Mouse (Mus musculus) kidney, adult 2 months (tissue): ENCODE measurements around the gene Mrtfb.

Experiments used
- CTCF ChIP-seq: fragments of 200-500 bp; conservative IDR thresholded peaks from 2 replicates; pipeline ENCODE4 v1.5.1; 2011; ENCODE audit warnings: low read depth, mild to moderate bottlenecking, control low read depth, low read length, moderate library complexity, mixed read lengths; ENCODE audit not compliant: insufficient read depth, insufficient read length
- POLR2A ChIP-seq: fragments of 200-500 bp; IDR thresholded peaks from one replicate; pipeline ENCODE4 v1.6.1; 2011; ENCODE audit warnings: low read depth, low read length, control low read depth

- peak; percentile 72 for TF ChIP-seq CTCF
- no peak for TF ChIP-seq POLR2A
Measured at GRCm38 (mm10) chr16:13357806-13358679, 101.8 kb downstream of the Mrtfb start.
